Mouse (Mus musculus) thymus, postnatal 25 days (tissue): ENCODE results near the gene Fnbp1l.
A peak's percentile ranks its signal among the peaks of the same experiment; 100 is the strongest.

Experiments
- DNase-seq: peaks from one replicate; pipeline ENCODE4 v3.0.0; 2022

Fnbp1l gene

DNA sequence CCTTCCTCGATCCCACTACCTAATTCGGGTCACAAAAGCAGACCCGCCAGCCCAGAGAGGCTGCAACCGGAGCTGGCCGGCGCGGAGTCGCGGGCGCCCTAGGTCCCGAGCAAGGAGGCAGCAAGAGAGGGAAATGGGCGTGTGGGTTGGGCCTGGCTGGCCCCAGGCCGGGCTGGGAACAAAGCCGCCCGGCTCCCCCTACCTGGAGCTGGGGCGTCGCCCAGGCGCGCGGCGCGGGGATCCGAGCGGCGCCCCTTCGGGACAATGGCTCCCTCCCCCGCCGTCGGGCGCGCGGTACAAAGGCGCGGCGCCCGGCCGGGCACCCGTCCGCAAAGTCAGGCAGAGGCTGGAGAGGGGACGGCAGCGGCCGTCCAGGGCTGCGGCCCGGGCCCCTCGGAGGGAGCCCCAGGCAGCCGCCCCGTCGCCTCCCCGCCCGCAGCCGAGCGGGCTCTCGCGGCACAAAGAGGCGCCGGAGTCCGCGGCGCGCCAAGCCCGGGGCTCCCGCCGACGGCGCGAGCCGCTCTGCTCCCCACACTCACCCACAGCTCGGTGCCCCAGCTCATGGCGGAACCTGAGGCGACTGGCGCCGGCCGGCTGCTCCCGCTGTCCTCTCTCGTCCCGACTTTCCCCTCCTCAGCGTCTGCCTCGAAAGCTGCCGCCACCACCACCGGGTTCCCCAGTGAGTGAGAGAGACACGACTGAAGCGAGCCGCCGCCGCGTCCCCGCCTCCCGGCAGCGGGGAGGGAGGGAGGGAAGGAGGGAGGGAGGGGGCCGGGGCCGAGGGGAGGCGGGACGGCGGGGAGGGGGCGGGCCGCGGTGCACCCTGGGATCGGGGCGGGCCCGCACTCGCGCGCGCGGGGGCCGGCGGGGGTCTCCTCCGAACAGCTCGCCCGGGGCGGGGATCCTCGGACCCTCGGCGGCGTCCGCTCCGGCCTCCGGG is at the start of gene Fnbp1l:
Fnbp1l (minus strand) TSS at position 725 of the 940 bp plus-strand sequence.
- DNase-seq: peak; percentile 61

DNA sequence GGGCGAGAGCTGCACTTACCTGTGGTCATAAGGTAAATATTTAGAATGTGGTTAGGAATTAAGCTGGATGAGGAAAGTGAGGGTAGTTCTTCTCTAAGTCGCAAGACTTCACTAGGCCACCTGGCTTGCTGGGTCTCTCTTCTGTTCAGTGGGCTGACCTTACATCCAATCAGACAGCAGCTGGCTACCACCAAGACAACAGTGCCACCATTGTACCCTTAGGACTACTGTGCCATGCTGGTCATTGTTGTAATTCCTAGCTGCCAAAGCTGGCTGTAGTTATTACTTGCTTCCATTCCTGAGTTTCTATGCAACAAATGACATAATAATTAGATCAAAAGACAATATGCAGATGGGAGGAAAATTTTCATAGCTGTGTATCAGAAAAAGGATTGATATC is 41.3 kb upstream of the Fnbp1l start:
- DNase-seq: no peak

DNA sequence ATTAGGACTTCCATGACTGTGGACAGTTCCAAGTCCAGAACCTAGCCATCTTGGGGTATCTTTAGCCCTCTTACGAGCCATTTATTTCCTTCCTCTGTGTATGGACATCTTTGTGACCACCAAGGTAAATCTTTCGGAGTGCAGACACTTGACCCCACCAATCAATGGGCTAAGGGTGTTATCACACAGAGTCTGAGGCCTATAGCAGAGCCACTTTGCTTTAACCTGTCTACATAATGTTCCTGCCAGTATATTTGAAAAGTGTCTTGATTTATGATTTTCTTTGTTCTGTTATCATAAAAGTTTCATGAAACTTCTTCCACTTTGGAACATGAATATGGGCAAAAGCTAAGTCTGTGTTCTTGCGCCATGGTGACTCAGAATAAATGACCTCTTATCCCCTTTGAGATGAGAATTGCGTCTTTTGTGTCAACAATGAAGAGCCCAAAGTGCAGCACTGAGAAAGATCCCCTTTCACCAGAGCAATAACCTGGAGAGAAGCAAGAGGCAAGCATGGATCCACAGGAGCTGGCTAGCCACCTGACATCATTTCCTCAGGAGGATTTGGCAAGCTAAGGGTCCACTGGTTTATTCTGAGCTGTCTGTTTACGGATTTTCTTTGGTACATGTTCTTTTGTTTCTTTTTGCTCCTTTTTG is 39.9 kb upstream of the Fnbp1l start:
- no peak for DNase-seq

DNA sequence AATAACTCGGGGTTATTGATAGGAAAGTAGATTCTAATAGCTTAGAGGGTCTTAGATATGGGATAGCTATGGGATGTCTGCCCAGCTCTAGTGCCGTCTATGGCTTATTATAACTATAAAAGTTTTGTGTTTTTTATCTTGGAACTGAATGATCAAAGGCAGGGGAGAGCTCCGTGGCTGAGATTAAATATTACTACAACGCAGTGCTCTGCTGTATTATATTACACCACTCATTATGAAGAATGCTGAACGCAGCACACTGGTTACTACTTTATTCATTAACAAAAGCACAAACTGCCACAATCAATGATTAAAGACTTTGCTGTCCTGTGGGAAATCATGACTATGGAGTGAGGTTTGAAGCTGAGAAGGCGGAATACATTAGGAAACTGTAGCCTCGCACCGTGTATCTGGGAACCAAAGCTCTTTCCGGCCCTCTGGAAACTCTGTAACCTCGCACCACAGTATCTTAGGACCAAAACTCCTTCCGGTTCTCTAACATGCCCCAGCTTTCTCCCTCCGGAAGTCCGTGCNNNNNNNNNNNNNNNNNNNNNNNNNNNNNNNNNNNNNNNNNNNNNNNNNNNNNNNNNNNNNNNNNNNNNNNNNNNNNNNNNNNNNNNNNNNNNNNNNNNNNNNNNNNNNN is 27.8 kb upstream of the Fnbp1l start:
- DNase-seq: no peak

DNA sequence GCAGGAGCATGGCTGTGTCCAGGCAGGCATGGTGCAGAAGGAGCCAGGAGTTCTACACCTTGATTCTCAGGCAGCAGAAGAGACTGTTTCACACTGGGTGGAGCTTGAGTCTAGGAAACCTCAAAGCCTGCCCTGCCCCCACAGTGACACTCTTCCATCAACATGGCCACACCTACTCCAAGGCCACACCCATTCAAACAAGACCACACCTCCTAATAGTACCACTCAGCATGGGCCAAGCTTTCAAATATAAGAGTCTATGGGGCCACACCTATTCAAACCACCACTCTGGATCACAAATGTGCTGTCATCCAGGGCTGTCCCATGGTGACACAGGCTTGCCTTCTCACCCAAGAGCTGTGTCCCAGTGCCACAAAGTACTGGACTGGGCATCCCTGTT is 20.8 kb upstream of the Fnbp1l start:
- DNase-seq: no peak

DNA sequence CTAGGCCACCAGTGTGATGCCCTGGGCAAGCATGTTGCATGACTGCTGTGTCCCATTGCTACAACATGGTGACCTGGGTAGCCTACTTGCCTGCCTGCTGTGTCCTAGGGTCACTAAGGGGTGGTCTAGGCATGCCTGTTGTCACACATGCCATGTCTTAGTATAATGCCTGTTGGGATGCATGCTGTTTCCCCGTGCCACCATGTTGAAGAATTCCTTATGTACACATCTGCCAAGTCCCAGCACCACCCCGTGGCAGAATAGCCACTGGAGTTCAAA is 19.6 kb upstream of the Fnbp1l start:
- no peak for DNase-seq

DNA sequence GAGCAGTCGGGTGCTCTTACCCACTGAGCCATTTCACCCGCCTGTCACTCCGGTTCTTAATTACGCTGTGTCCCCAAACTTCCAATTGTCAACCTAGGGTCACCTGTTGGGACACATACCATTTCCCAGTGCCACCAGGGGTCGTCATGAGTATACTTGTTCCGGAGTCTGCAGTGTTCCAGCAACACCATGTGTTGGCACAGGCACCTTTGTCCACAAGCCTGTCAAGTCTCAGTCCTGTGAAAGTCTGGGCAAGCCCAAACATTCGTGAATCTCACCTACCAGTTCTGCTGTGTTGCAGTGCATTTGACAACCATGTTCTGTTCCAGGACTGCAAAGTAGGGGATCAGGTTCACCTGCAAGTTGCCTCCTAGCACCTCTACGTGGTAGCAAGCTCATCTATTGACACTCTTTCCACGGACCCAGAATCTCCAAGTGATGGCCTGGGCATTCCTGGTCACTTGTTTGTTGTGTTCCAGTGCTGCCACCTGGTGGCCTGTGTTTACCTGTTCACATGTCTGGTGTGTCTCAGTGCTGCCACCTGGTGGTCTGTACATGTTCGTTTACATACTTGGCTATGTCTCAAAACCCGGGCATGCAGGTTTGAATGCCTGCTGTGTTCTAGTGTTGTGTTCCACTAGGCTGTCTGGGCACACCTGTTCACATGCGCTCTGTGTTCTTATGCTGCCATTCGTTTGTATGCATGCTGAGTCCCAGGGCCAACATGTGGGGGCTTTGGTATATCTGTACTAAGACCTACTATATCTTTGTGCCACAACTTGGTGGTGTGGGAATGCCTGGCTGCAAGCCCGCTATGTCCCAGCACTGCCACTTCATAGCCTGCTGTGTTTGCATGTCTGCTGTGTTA is 19.0 kb upstream of the Fnbp1l start:
- DNase-seq: peak; percentile 88

DNA sequence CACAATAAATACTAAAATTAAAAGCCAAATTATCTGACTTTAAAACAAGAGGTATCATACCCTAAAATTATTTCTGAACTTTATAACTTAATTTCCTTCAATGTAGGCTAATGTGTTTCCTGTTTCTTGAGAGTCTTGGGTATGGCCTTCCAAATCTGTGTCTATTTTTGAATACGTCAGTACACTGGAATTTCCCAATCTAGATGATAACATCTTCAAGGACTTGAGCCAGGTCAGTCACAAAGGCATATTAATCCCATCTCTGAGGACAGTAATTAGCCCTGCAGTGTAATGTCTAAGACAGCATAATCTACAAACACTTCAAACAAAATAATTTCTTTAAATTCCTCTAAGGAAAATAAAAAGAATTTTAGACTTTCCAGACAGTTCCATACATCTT is 17.8 kb upstream of the Fnbp1l start:
- no peak for DNase-seq

DNA sequence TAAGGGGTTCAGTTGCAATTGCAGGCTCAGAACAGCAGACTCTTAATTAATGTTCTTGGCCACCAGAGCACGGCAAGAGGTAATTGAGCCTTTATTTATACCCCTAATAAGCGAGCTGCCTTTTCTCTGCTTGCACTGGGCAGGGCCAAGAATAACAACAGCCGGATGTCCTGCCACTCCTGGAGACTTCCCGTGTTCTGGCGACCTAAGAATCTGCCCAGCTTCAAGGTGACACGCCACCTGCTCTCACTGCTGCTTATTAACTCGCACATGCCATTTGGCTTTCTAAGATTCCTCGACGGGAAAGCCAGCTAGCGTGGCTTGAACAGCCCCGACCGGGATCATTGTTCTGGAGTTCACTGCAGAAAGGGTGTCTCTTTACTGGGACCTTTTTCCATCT is 15.7 kb upstream of the Fnbp1l start:
- no peak for DNase-seq

DNA sequence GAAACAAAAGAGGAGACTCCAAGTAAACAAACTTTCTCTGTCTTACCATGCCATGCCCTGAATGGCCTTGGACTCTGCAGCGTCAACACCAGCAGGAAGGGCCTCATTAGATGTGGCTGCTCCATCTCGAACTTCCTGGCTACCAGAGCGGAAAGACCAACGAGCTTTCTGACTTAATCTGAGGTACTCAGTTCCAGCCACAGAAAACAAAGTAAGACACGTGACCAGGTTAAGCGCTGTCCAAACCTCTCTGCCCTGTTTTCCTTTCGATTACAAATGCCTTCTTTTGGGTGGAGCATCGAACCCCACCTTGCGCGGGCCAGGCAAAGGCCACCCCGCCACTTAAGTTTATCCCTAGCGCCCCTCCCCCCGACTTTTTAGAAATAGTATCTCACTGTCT is 10.1 kb upstream of the Fnbp1l start:
- no peak for DNase-seq

DNA sequence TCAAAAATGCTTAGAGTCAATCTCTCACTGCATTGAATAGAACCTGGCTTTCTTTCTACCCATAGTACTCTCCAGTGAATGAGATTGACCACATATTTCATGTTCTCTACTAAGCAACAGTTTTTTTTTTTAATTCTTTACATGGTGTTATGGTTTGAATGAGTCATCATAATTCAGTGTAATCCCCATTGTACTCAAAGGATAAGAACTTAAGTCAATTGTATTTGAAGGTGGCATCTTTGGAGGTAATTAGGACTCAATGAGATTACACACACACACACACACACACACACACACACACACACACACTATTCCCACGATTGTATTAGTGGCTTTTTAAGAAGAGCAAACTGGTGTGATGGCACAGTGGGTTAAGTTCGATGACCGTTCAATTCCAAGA is 9.4 kb upstream of the Fnbp1l start:
- no peak for DNase-seq

DNA sequence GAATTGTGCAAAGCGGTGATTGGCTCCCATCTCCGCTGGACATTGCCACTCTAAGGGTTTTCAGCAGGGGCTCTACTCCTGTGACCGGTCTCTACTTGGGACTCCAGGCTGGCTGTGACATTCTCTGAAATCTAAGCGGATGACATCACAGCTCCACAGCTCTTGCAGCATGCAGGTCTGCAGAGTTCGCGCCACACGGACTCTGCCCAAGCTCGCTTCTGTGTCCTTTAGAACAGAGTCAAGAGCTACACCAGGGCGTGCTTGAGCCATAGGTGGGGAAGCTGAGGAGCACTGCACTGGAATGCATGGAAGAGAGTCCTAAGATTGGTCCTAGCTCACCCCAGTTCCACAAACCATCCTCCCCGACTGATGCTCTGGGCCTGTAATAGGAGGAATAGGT is 9.0 kb upstream of the Fnbp1l start:
- DNase-seq: no peak

DNA sequence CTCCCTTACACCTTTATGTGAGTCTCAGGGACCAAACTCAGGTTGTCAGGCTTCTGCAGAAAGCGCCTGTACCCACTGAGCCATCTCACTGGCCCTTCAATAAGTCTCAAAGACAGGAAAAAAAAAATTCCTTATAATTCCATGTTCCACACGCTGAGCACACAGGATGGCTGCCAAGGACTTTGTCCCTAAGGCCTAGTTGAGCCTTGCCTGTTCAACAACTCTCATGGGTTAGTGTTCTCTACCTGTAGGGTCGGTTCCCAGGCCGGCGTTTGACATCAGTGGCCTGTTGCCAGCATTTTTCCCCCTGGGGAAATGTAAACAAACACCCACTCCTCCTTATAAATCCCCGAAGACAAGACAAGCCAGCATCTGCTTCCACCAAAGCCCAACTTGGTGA is 8.3 kb upstream of the Fnbp1l start:
- no peak for DNase-seq

DNA sequence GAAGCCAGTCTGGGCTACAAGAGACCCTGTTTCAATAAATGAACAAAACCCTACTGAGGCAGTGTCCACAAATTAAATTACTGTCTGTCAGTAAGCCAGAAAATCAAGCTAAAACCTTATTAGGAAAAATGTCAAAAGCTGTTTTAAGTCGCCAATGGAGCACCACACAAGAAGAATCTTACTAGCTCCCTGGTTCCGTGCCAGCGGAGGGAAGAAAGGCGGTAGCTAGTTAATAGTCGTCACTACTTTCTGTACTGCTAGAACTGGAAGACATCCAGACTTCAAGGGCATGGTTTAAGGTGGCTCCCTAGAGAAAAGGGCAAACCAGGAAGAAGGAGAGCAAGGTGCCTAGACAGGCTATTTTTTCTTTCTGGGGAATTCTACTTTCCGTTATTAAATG is 5.1 kb upstream of the Fnbp1l start:
- DNase-seq: no peak

DNA sequence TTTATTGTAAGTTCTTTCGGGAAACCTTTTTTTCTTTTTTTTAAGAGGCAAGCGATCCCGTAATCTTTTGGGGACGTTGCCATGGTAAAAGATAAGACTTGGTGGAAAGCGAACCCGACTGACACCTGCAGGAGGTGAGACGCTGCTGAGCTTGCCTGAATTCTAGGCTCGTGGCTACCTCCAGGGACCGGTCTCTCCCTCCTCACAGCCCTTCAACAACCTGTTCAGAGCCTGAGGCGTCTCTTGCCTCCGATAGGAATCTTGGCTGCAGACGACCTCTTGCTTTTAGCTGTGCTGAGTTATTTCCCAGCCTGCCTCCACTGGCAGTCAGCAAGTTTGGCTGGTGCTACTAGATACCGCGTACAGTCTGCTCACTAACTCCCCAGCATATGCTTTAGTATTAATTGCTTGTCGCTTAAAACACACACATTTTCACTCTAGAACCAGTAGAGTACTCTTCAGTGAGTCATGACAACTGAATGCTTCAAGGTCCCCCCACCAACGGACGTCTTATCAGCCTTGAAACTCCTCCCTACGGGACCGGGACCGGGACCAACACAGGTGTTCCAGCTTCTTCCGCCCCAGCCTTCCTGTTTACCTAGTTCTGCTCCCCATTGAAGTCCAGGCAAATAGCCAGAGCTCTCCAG is 893 bp upstream of the Fnbp1l start:
- DNase-seq: peak; percentile 11

DNA sequence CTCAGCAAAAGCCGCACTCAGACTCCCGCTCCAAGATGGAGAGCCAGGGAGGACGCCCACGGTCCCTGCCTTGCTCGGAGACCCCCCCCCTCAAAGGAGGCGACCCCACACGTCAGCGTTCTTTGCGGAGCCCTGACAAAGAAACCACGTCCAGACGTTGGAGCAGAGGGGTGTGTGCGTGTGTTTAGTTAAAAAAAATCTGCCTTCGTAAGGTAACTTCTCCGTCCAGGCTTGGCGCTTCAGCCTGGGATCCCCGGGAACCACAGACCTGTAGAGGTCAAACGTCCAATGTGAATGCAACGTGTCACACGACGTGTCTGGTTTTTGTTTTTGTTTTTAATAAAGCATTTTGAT is 393 bp upstream of the Fnbp1l start:
- DNase-seq: no peak

DNA sequence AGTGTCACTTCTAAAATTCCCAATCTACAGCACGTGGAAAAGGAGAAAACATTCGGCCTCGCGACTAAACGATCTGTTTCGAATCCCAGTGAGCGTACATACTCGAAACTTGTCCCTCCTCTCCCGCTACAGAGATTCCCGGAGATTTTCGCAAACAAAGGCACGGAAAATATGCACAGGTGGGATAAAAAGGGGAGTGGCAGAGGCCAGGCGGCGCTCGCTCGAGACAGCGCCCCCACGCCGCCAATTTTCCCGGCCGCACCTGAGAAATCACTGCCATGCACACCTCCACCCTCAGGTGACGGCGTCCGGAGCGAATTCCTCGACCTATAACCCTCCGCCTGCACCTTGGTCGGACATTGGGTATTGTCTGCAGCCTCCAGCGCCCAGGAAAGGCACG is 1.1 kb downstream of the Fnbp1l start:
- peak; percentile 5 for DNase-seq

DNA sequence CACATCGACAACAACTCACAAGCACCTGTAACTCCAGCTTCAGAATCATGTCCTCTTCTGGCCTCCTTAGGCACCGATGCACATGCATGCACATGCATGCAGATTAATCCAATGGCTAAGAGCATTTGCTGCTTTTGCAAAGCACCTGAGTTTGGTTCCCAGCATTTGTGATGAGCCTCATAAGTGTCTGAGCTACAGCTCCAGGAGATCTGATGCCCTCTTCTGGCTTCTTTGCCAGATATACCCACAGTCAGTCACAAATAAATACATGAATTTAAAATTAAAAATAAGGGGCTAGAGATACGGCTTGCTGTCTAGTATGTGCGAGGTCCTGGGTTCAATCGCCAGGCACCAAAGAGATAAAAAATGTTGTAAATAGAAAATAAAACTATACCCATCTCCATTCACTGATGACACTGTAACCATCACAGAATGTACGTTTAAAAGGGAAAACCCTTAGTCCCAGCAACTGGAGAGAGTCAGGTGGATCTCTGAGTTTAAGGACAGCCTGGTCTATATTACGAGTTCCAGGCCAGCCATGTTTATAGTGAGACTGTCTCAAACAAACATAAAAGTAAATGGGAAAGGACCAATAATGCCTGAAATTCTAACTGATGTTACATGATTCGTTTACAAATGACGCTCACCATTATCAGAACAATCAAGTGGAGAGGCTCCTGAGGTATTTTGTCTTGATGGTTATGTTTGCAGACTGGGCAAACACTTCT is 1.7 kb downstream of the Fnbp1l start:
- no peak for DNase-seq

DNA sequence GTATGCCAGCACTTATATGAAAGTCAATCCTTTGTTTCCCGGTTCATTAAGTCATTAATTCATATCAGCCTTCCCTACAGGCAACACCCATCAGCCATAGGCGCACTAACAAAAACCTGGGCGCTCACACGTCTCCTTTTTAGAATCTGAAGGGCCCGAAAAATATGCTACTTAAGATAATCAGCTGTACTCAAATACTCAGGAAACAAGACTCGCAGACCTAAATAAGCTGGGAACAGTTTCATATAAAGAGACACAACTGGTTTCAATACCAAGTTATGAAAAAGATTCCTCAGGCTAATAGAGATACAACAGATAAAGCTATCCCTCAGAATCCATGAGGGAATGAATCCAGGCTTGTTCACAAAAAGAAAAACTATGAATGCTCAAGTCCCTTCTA is 7.0 kb downstream of the Fnbp1l start:
- DNase-seq: no peak

DNA sequence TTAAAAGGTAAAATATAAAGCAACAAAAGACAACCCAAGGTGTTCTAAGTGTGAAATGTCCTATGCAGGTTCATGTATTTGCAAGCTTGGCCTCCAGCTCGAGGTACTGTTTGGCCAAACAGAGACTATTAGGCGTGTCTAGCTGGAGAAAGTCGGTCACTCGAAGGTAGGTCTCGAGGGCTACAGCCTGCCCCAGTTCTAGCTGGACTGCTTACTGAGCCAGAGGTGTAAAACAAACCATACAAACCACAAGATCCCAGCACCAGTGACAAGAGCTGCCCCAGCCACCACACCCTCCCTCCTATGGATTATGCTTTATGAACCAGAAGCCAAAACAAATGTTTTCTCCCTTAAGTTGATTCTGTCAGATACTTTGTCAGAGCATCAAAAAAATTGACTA is 7.8 kb downstream of the Fnbp1l start:
- no peak for DNase-seq

DNA sequence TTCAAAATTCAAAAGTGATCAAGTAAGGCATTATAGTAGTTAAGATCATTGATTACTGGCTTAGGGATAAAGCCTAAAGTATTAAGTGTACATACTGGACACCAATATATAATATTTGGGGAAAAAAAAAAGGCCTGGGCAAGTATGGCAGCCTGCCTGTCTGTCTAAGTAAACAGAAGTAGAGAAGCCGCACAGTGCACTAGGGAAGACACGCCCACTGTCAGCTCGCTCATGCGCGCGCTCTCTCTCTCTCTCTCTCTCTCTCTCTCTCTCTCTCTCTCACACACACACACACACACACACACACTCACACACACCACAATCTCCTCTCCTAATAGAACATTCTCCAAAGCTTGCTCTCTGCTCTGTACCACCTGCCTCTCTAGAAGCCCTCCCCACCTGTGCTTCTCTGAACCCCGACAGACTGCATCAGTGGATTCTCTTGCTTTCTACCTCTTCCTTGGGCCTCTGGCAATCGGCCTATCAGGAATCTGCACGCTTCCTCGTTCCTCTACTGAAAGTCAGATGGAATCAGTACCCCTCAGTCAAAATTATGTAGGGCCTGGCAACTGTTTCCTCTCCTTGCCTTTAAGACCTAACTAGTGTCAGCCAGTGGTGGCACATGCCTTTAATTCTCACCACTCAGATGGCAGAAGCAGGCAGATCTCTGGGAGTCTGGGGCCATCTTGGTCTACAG is 13.3 kb downstream of the Fnbp1l start:
- DNase-seq: no peak
